8 mouse cellular contexts compared by ENCODE assay signal in the genomic region with DNA sequence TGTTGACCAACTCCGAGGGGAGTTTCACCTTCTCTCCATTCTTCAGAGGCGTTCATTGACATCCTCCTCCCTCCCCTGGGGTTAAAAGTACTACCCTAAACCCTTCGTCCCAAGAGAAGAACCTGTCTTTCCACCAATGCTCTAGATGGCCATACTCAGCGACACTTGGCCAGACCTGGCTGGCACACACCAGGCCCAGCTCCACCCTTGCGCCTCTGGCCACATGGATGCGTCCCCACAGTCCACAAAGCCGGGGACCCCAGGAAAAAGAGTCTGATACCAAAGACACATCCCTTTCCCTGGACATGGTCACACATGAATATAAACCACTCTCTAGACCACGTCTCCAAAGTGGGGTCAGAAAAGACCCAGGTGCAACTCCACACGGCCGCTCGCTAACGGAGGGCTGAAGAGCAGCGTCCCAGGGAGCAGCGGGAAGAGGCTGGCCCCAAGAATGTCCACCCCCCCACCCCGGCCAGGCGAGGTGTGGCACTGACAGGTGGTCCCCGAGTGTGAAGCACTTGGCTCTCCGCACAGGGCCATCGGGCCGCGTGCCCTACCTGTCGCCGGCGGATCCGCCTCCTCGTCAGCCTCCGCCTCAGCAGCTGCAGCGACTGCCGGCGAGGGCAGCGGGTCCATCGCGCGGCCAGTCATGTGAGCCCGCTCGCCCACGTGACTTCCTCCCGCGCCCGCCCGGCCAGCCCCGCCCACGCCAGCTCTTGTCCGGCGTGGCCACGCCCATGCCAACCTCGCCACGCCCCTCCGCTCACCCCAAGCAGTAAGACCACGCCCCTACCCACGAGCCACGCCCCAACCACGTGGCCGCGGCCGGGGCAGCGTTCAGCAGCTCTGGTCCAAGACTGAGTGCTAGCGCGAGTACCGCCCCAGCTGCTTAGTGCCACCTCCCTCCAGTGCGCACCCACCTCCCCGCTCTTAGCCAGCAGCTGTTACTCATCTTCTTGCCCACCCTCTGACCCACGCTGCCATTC. TPM values are rescaled to one million over a fixed set of nuclear protein-coding genes. Genes with fewer than 3 reads are reported as not detected.
DNase-seq lines count a peak whose midpoint lies in the region; ATAC-seq lines count a peak whose summit lies in the region.

TSS of gene Snx8 (minus strand) at position 675 of the 989 bp plus-strand sequence.

- intact Hi-C loops in gastrocnemius, postnatal 14 days (cut with DNase I; ENCODE audit: low total_unique reads) = no loop called here
- intact Hi-C loops in left cerebral cortex, postnatal 10 days (cut with DNase I) = loop anchor here (5.0 kb wide), 1 partner anchor 52 kb away; no protein-coding TSS in a partner anchor

- ATAC-seq in inflammation-experienced regulatory T-cells, adult 6 months = peak; percentile 63
- peak; percentile 93 for ATAC-seq in megakaryocyte-erythroid progenitor cell, adult 5-6 weeks (replicated peaks; ENCODE audit: low FRiP score, low TSS enrichment, poor library complexity, severe bottlenecking)

- DNase-seq in adrenal gland, adult (ENCODE audit: inconsistent age in 2 of 2, low spot score in 1 of 2) = peak; percentile 98 to 99
- peak; percentile 97 for DNase-seq in embryo, embryonic 10.5 days (ENCODE audit: low spot score)
- peak; percentile 98 for DNase-seq in gastrocnemius, postnatal 14 days
- peak; percentile 85 to 97 for DNase-seq in left cerebral cortex, postnatal 10 days (ENCODE audit: extremely low spot score in 1 of 2, low spot score in 2 of 2)
- DNase-seq in right cerebral cortex, postnatal 25 days = peak; percentile 85
- peak; percentile 94 to 98 for DNase-seq in urinary bladder, postnatal 4 days (ENCODE audit: low spot score in 2 of 2)

RNA-seq across cellular contexts. Expression of gene Snx8, which starts in this region (rescaled TPM):
- total RNA-seq in gastrocnemius, postnatal 14 days (2021) = 1 to 10 TPM; 9.0 to 9.8 TPM
- 1 to 10 TPM in 2 of 3 experiments, under 1 TPM in 1; 0.50 to 2.1 (median 1.6) TPM for polyA plus RNA-seq in inflammation-experienced regulatory T-cells, adult 6 months (2017; shearing (Covaris generic))
- 10 to 100 TPM; 22.3 to 24.5 TPM for total RNA-seq in left cerebral cortex, postnatal 10 days (2021)
- total RNA-seq in megakaryocyte-erythroid progenitor cell, adult 5-6 weeks (2014; fragmentation: Nextera tagmentation) = 4.3 and 11.1 TPM in 2 replicates
- 6.6 and 8.6 TPM in 2 replicates for total RNA-seq in megakaryocyte-erythroid progenitor cell, adult 5-6 weeks (2017)

Comparison
In these comparisons a context has a peak if more than half of its experiments do, and no peak if none do; other contexts are left out.
1. Peak in every context shown above with its lines: DNase-seq and ATAC-seq.